26 mouse cellular contexts compared by ENCODE assay signal in the genomic region with DNA sequence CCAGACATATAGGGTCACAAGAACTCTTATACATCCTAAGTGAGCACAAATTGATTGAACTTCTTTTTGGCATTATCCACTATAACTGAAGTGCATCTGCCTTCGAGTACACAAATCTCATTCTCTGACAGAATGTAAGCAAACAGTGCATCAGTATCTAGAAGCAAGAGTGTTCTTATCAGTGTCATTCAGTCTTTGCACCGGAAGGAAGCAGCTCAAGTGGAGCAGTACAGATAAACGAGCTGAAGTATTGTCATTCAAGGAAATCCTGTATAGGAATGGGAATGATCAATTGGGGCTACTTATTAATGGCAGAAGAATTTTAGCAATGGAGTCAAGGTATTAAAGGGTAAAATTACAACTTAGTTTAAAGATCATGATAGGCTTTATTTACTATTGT.
A peak's percentile ranks its signal among the peaks of the same experiment; 100 is the strongest.
DNase-seq lines count a peak whose midpoint lies in the region; ATAC-seq and TF ChIP-seq lines count a peak whose summit lies in the region.
"Had no signal": no experiment of that assay in that cellular context is flagged by ENCODE, and none has a peak within 500 bp of the region (broad histone marks: within the 10 kb centered on the region; RNA-seq: fewer than 3 reads in every experiment).

No protein-coding gene starts in this region.

- no peaks in the 10 kb centered on the region for H3K9me3 ChIP-seq in MEL (replicated peaks; ENCODE audit: insufficient read depth, low read length)
- H3K9me3 ChIP-seq in forebrain, embryonic 10.5 days, result no peaks in the 10 kb centered on the region
- H3K9me3 ChIP-seq: embryonic facial prominence, embryonic 10.5 days; embryonic facial prominence, embryonic 12.5 days; forebrain, embryonic 12.5 days had no signal

- no peak overlapping the region for H3K27ac ChIP-seq in MEL (ENCODE audit: control insufficient read depth, low read depth, low read length)
- no peak overlapping the region for H3K27ac ChIP-seq in forebrain, embryonic 10.5 days
- H3K27ac ChIP-seq: embryonic facial prominence, embryonic 10.5 days; embryonic facial prominence, embryonic 12.5 days; forebrain, embryonic 12.5 days had no signal

- TF ChIP-seq RAD21 in MEL (IDR thresholded peaks at IDR 0.05; ENCODE audit: low read depth, low read length), result no peak

- H3K79me2 ChIP-seq in MEL (ENCODE audit: control insufficient read depth, insufficient read depth, low read length, poor library complexity), result no peaks in the 10 kb centered on the region

- no peak overlapping the region for H3K9ac ChIP-seq in MEL (ENCODE audit: control insufficient read depth, low read depth, low read length, poor library complexity, severe bottlenecking)
- H3K9ac ChIP-seq: embryonic facial prominence, embryonic 12.5 days; forebrain, embryonic 12.5 days had no signal

- peaks cover 0 to 4% of the 10 kb centered on the region in 2 experiments; a peak in 2 of 4 replicates for H3K36me3 ChIP-seq in MEL (ENCODE audit: control insufficient read depth in 1 of 2, insufficient read depth in 2 of 2, low read length in 2 of 2)
- no peaks in the 10 kb centered on the region for H3K36me3 ChIP-seq in forebrain, embryonic 10.5 days (replicated peaks)
- H3K36me3 ChIP-seq: embryonic facial prominence, embryonic 10.5 days; embryonic facial prominence, embryonic 12.5 days; forebrain, embryonic 12.5 days; G1E had no signal

- no peak overlapping the region for H3K4me3 ChIP-seq in lung, adult 2 months (replicated peaks; ENCODE audit: extremely low read depth, low read depth, low read length)
- H3K4me3 ChIP-seq in MEL (ENCODE audit: control insufficient read depth in 1 of 2, insufficient read depth in 1 of 2, low read depth in 2 of 2, low read length in 2 of 2), result no peak overlapping the region
- no peak overlapping the region for H3K4me3 ChIP-seq in forebrain, embryonic 10.5 days
- H3K4me3 ChIP-seq: embryonic facial prominence, embryonic 10.5 days; embryonic facial prominence, embryonic 12.5 days; forebrain, embryonic 12.5 days had no signal

- TF ChIP-seq EP300 in MEL (IDR thresholded peaks at IDR 0.05; ENCODE audit: low read depth in 1 of 2, low read length in 2 of 2), result peak; percentile 85 to 87

- ATAC-seq in megakaryocyte progenitor cell, adult 5-6 weeks (replicated peaks; ENCODE audit: poor library complexity), result peak; percentile 42; the same call in 1 of the 2 replicates
- ATAC-seq: CD4-positive, CD25-positive, alpha-beta regulatory T cell, adult 4 months; forebrain, embryonic 14.5 days; forebrain, embryonic 16.5 days had no signal

- no peak for TF ChIP-seq POLR2A in lung, adult 2 months (IDR thresholded peaks at IDR 0.05; ENCODE audit: borderline replicate concordance, extremely low read depth, low read depth, low read length)
- TF ChIP-seq POLR2A in MEL (IDR thresholded peaks at IDR 0.05; ENCODE audit: control insufficient read depth in 1 of 2, insufficient read depth in 1 of 2, low read depth in 1 of 2, low read length in 2 of 2, poor library complexity in 1 of 2), result no peak

- WGBS in lung, adult 2 months, result 11% methylated on average over 3 of the region's 3 CpGs
- 84% methylated on average over 3 of the region's 3 CpGs for WGBS in forebrain, embryonic 10.5 days

- no peak for TF ChIP-seq CTCF in lung, adult 2 months (IDR thresholded peaks at IDR 0.05; ENCODE audit: insufficient read depth, low read length)
- no peak for TF ChIP-seq CTCF in MEL (IDR thresholded peaks at IDR 0.05 in 2 of 3, conservative IDR thresholded peaks at IDR 0.05 in 1 of 3; ENCODE audit: control insufficient read depth in 1 of 3, insufficient read depth in 1 of 3, low read depth in 2 of 3, low read length in 3 of 3, poor library complexity in 1 of 3, severe bottlenecking in 1 of 3)

- H3K27me3 ChIP-seq in MEL (ENCODE audit: control insufficient read depth in 1 of 2, insufficient read depth in 2 of 2, low read length in 2 of 2), result no peaks in the 10 kb centered on the region
- H3K27me3 ChIP-seq in forebrain, embryonic 10.5 days (ENCODE audit: poor library complexity, severe bottlenecking), result no peaks in the 10 kb centered on the region
- H3K27me3 ChIP-seq: CH12.LX; embryonic facial prominence, embryonic 12.5 days; forebrain, embryonic 12.5 days had no signal

- peak; percentile 2 for DNase-seq in lung, postnatal 10 days
- no peak for DNase-seq in lung, adult 18-20 months
- DNase-seq in lung, postnatal 36 days, result peak; percentile 7
- no peak for DNase-seq in lung, adult 2 months
- peak; percentile 35 for DNase-seq in MEL (ENCODE audit: low read depth, low spot score)
- no peak for DNase-seq in heart, postnatal 4 days
- DNase-seq in forebrain, embryonic 10.5 days (ENCODE audit: extremely low spot score, low spot score), result no peak
- DNase-seq: adrenal gland, adult 2 months; adrenal gland, postnatal 10 days; adrenal gland, postnatal 25 days; B cell, adult 2 months; cerebellum, adult 11 months; cerebellum, adult 18-20 months; cerebellum, adult 8-10 months; cerebellum, adult 9-11 months; cerebellum, postnatal 14 days; cerebellum, postnatal 36 days had no signal

- no peaks in the 10 kb centered on the region for H3K4me1 ChIP-seq in lung, adult 2 months (ENCODE audit: control insufficient read depth, insufficient read depth, low read length)
- no peaks in the 10 kb centered on the region for H3K4me1 ChIP-seq in MEL (ENCODE audit: control insufficient read depth in 1 of 2, insufficient read depth in 2 of 2, low read length in 2 of 2)
- H3K4me1 ChIP-seq in forebrain, embryonic 10.5 days, result no peaks in the 10 kb centered on the region
- H3K4me1 ChIP-seq: embryonic facial prominence, embryonic 10.5 days; embryonic facial prominence, embryonic 12.5 days; forebrain, embryonic 12.5 days had no signal

TF ChIP-seq in MEL, 35 proteins besides CTCF, POLR2A, EP300 and RAD21:
- TF ChIP-seq RCOR1 (IDR thresholded peaks at IDR 0.05; ENCODE audit: low read depth, low read length), result peak; percentile 88
- TF ChIP-seq ETS1 (IDR thresholded peaks at IDR 0.05; ENCODE audit: low read depth, low read length), result peak; percentile 28; the same call in 1 of the 2 replicates
- peak; percentile 89 for TF ChIP-seq GATA1 (IDR thresholded peaks at IDR 0.05; ENCODE audit: low read depth, low read length)
- peak; percentile 44 for TF ChIP-seq TAL1 (IDR thresholded peaks at IDR 0.05; ENCODE audit: low read length)
- TF ChIP-seq TCF12 (IDR thresholded peaks at IDR 0.05; ENCODE audit: low read depth, low read length), result peak; percentile 94
- TF ChIP-seq ZMIZ1 (IDR thresholded peaks at IDR 0.05; ENCODE audit: low read depth, low read length), result no peak
- no peak for TF ChIP-seq MXI1 (IDR thresholded peaks at IDR 0.05; ENCODE audit: low read depth, low read length)

Comparison
In these comparisons a context has a peak if more than half of its experiments do, and no peak if none do; other contexts are left out.
1. DNase-seq: peak in lung, postnatal 10 days (single experiment), lung, postnatal 36 days (single experiment) and MEL (single experiment); none in lung, adult 18-20 months (0 of 2), lung, adult 2 months (single experiment), heart, postnatal 4 days (single experiment) and forebrain, embryonic 10.5 days (single experiment).